Mouse (Mus musculus) gastrocnemius, postnatal 25 days (tissue): ENCODE data around the gene Fam229b. TPM values are rescaled to one million over a fixed set of nuclear protein-coding genes. Genes with fewer than 3 reads are reported as not detected.

Source experiments
- DNase-seq: peaks from one replicate; pipeline ENCODE4 v3.0.0; 2022
- total RNA-seq, 2 experiments: library from RNA; stranded (reverse); gene quantifications; 1 replicate in 1 of 2; 2 replicates in 1 of 2; pipeline ENCODE4 v1.2.3; 2021

Fam229b gene
- total RNA-seq, 2 experiments from 2014 or later, result 3.1 to 4.1 TPM

DNA sequence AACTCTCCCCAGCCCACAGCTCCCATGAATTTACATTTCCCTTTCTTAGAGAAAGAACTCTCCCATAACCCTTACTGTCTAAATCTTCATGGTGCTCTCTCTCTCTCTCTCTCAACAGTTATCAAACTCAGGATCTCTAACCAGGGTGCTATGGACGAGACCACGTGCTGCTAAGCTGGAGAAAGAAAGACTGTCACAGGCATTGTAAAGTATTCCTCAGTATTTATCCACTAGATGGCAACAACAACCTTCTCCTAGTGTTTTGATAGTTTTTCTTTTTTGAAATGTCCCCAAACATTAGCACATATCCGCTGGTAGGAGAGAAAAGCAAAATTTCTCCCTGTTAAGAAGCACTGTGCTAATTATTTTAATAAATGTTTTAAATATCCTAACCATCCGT lies 12.3 kb downstream of the Fam229b start:
- no peak for DNase-seq

DNA sequence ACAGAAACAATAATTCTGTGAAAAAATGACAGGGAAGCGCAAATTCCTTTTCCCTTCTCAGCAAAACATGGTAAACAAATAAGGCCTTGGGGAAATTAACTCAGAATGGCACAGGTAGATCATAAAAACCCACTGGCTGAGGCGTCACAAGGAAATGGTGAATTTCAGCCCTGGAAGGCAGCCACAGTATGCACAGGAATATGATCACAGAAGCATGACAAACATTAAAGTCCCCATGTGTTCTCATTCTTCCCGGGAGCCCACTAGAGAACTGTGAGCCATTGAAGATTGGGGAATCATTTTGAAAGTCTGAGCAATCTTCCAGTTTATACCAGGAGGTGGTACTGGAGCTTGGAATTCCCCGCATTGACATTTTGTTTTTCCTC lies 24.2 kb downstream of the Fam229b start:
- DNase-seq, result no peak

GRCm38 (mm10) chr10:39108837-39109488 lies 24.8 kb downstream of the Fam229b start:
- DNase-seq, result no peak

DNA sequence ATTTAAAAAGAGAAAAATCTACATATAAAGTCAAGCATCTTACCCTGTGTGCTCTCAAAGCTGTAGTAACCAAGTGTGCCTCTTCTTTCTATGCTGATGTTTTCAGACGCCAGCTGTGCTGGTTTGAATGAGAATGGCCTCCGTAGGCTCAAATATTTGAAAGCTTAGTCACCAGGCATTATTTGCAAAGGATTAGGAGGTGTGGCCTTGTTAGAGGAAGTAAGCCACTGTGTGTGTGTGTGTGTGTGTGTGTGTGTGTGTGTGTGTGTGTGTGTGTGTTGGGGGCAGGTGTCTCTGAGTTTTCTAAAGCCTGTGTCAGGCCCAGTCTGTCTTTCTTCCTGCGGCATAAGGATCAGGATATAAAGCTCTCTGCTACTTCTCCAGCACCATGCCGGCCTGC lies 26.8 kb downstream of the Fam229b start:
- DNase-seq, result no peak

DNA sequence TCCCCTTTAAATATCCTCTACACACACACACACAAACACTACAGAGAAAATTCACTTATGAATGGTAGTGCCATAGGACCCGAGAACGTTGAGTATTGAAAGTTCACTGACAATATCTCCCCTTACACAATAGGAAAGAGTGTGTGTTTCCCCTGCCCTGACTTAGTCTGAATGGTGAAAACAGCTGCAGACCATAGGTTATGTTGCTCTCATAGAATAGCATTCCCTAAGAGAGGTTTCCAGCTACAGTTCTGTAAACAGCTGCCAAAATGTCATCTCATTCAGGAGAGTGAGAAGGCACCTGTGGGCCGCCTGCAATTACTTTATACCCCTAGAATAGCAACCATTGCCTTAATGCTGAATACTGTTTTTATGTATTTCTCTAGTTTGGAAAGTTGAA lies 27.3 kb downstream of the Fam229b start:
- DNase-seq, result no peak

DNA sequence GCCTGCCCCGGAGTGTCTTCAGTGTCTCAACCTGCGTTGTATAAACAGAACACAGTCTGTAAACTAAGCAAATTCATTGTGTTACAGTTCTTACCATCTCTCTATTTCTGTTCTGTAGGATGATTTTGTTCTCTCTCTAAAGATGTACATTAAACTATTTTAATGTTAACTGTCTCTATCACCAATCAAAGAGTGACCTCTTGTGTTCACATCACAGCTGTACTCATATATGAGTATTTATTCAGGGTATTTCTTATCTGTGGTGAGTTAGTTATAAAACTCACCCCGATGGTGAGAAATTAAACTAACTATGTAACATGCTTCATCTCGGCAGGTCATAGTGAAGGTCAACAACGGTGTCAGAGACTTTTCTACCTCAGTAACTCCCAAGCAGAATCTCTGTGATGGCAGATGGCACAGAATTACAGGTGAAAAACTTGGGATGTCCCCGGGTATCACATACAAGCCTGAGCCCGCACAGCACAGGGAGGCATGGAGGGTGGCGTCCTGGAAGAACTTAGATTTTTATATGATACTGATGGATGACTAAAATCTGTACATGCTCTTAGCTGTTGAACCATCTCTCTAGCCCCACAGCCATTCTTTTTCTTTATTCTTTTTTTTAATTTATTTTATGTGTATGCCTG lies 28.8 kb downstream of the Fam229b start:
- no peak for DNase-seq

- no peak for DNase-seq
Measured at GRCm38 (mm10) chr10:39098746-39099145, 35.0 kb downstream of the Fam229b start.

DNA sequence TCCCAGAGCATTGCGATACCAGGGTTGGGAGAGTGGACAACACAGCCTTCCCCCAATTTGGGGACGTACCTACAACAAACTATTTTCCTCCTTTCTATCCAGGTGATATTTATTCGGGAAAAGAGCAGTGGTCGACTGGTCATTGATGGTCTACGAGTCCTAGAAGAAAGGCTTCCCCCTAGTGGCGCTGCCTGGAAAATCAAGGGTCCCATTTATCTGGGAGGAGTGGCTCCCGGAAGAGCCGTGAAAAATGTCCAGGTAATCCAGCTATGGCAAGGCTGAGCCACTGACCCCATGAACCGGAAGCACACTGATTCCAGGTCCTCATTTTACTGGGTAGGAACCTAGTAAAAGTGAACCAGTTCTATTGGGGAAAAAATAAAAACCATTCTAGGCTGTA lies 36.7 kb downstream of the Fam229b start:
- no peak for DNase-seq

GRCm38 (mm10) chr10:39072048-39072447 lies 61.7 kb downstream of the Fam229b start:
- no peak for DNase-seq

Other genes starting within 250 kb of the Fam229b start
- 10 to 100 TPM; 23.3 to 34.6 TPM for gene Lama4, start 168.4 kb downstream of the Fam229b start, total RNA-seq
- 1 to 10 TPM in 1 of 2 experiments, under 1 TPM in 1; 0.59 to 1.4 TPM for gene Tube1, start 62 bp upstream of the Fam229b start, total RNA-seq
- not detected for gene Ccn6, start 29.9 kb upstream of the Fam229b start, total RNA-seq
- 1 to 10 TPM; 7.1 to 9.8 TPM for gene Fyn, start 234.9 kb upstream of the Fam229b start, total RNA-seq